Mouse (Mus musculus) lung, embryonic 16.5 days (tissue): ENCODE measurements around the gene Pus1. TPM values are rescaled to one million over a fixed set of nuclear protein-coding genes. Genes with fewer than 3 reads are reported as not detected.

Experiments
- ATAC-seq: fragments of 200-750 bp; cut with Nextera tagmentation; 2 replicates; pipeline ENCODE4 v1.8.0; 2017; ENCODE audit warnings: low read depth, mild to moderate bottlenecking, moderate library complexity
- H3K27ac ChIP-seq: fragments of 300-500 bp; sonication (generic); 2 replicates; pipeline ENCODE4 v1.5.1; 2014; ENCODE audit warnings: mild to moderate bottlenecking, control low read depth, low read length
- H3K27me3 ChIP-seq: fragments of 300-500 bp; sonication (generic); 2 replicates; pipeline ENCODE4 v1.6.1; 2014; ENCODE audit warnings: low read depth, low read length, mixed read lengths; ENCODE audit not compliant: control insufficient read depth, insufficient read depth
- H3K36me3 ChIP-seq: fragments of 300-500 bp; sonication (generic); 2 replicates; pipeline ENCODE4 v1.6.1; 2014; ENCODE audit warnings: low read length; ENCODE audit not compliant: control insufficient read depth, insufficient read depth
- H3K4me1 ChIP-seq: fragments of 300-500 bp; sonication (generic); replicated peaks from 2 replicates; pipeline ENCODE4 v1.6.1; 2014; ENCODE audit warnings: low read length, mixed read lengths; ENCODE audit not compliant: control insufficient read depth, insufficient read depth
- H3K4me2 ChIP-seq: fragments of 300-500 bp; sonication (generic); 2 replicates; pipeline ENCODE4 v1.6.1; 2014; ENCODE audit warnings: low read depth, low read length, control low read depth
- H3K4me3 ChIP-seq: fragments of 300-500 bp; sonication (generic); 2 replicates; pipeline ENCODE4 v1.5.1; 2014; ENCODE audit warnings: mild to moderate bottlenecking, low read length, control low read depth
- H3K9ac ChIP-seq: fragments of 300-500 bp; sonication (generic); 2 replicates; pipeline ENCODE4 v1.6.1; 2014; ENCODE audit warnings: low read length, control low read depth
- H3K9me3 ChIP-seq: fragments of 300-500 bp; sonication (generic); 2 replicates; pipeline ENCODE4 v1.6.1; 2016; ENCODE audit warnings: low read length; ENCODE audit not compliant: control insufficient read depth
- WGBS: fragments of 180-500 bp; shearing (Covaris S2); extraction: QIAGEN DNeasy Blood & Tissue Kit; methylation state at CpG from one replicate; pipeline ENCODE4 v1.1.7; 2014; 5-methylcytosine and 5-hydroxymethylcytosine counted together
- polyA plus RNA-seq: library from polyadenylated mRNA; unstranded; fragments of >200 nt; fragmentation: Nextera tagmentation; extraction: Ambion mirVana; gene quantifications from 2 replicates; pipeline ENCODE4 v1.2.1, GENCODE M21; 2015

Pus1 gene
- polyA plus RNA-seq, 1 experiment from 2014 or later, result 25.2 TPM

GRCm38 (mm10) chr5:110786081-110786835, 5.8 kb upstream of the Pus1 start:
- no peak overlapping the region for H3K27ac ChIP-seq
- H3K4me1 ChIP-seq, result no peaks in the 10 kb centered on the region
- no peaks in the 10 kb centered on the region for H3K27me3 ChIP-seq
- WGBS, result 81% methylated on average over 11 of the region's 11 CpGs
- ATAC-seq, result no peak
- H3K4me2 ChIP-seq, result no peak overlapping the region
- no peak overlapping the region for H3K9ac ChIP-seq
- peaks cover 36% of the 10 kb centered on the region for H3K36me3 ChIP-seq
- no peak overlapping the region for H3K4me3 ChIP-seq
- H3K9me3 ChIP-seq, result no peaks in the 10 kb centered on the region

DNA sequence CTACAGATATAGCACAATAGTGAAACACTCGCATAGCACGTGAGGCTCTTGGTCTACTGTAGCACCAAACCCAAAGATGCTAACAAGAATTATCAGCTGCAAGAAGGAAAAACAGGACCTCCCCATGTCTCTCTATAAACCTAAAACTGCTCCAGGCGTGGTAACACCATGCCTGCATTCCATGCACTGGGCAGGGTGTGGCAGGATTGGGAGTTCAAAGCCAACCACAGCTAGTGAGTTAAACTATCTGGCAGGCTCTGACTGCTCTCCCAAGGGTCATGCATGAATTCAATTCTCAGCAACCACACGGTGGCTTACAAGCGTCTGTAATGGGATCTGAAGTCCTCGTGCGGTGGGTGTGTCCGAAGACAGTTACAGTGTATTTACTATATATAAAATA, 2.7 kb upstream of the Pus1 start:
- no peak for ATAC-seq
- no peak overlapping the region for H3K9ac ChIP-seq
- H3K36me3 ChIP-seq, result peaks cover 17% of the 10 kb centered on the region
- H3K9me3 ChIP-seq, result no peaks in the 10 kb centered on the region
- H3K4me3 ChIP-seq, result no peak overlapping the region
- no peaks in the 10 kb centered on the region for H3K27me3 ChIP-seq
- 63% methylated on average over 8 of the region's 8 CpGs for WGBS
- no peak overlapping the region for H3K27ac ChIP-seq
- peaks cover 15% of the 10 kb centered on the region for H3K4me1 ChIP-seq
- H3K4me2 ChIP-seq, result no peak overlapping the region

DNA sequence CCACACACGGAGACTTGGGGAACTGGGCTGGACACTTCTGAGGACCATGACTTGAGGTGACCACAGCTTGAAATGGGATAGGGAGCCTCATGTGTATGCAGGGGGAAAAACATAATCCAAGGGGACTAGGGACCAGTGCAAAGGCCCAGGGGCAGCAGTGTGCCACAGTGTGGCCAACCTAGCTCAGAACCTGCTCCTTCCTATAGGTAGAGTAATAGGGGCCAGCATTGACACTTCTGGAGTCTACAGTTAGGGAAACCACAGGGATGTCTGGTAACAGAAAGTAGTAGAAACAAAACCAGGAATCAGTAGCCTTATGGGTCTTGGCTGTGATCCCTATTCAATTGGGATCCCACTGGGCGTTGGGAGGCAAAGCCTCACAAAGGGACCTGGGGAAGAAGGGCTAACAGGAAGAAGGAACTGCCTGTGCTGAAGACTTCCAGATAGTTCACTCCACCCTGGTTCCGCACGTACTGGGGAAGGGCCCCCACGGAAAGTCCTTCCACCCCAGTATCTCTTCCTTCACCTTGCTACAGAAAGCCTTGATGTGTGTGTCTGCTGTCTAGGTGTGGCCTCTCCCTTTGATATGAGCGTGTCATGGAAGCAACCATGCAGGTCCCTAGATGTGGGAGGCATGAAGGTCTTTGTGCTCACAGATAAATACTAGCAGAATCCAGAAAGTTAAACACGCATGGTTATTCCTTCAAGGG, 1.2 kb upstream of the Pus1 start:
- no peak overlapping the region for H3K27ac ChIP-seq
- H3K36me3 ChIP-seq, result peaks cover 13% of the 10 kb centered on the region
- H3K4me3 ChIP-seq, result no peak overlapping the region
- H3K4me2 ChIP-seq, result no peak overlapping the region
- WGBS, result 79% methylated on average over 7 of the region's 7 CpGs
- no peaks in the 10 kb centered on the region for H3K27me3 ChIP-seq
- no peak for ATAC-seq
- H3K4me1 ChIP-seq, result peaks cover 15% of the 10 kb centered on the region
- H3K9me3 ChIP-seq, result no peaks in the 10 kb centered on the region
- H3K9ac ChIP-seq, result no peak overlapping the region

- ATAC-seq, result peak; percentile 23
- Histone ChIP-seq H3K27ac (peak overlapping the region; percentile 55; the same call in 1 of the 2 replicates), H3K27me3 (no peaks in the 10 kb centered on the region), H3K9me3 (no peaks in the 10 kb centered on the region), H3K36me3 (peaks cover 9% of the 10 kb centered on the region; the same call in 1 of the 2 replicates), H3K4me2 (peak overlapping the region; percentile 92), H3K4me3 (peak overlapping the region; percentile 83), H3K4me1 (peaks cover 15% of the 10 kb centered on the region), H3K9ac (peak overlapping the region; percentile 84)
- WGBS, result 49% methylated on average over 10 of the region's 10 CpGs
Observed at GRCm38 (mm10) chr5:110780761-110781528, 486 bp upstream of the Pus1 start.

- H3K4me2 ChIP-seq, result peak overlapping the region; percentile 92
- H3K4me1 ChIP-seq, result peaks cover 15% of the 10 kb centered on the region
- no peak overlapping the region for H3K27ac ChIP-seq
- H3K4me3 ChIP-seq, result peak overlapping the region; percentile 83
- 10% methylated on average over 15 of the region's 15 CpGs for WGBS
- no peaks in the 10 kb centered on the region for H3K9me3 ChIP-seq
- H3K36me3 ChIP-seq, result peaks cover 17% of the 10 kb centered on the region
- peak overlapping the region; percentile 84 for H3K9ac ChIP-seq
- no peak for ATAC-seq
- H3K27me3 ChIP-seq, result no peaks in the 10 kb centered on the region
Observed at GRCm38 (mm10) chr5:110779276-110779997, 1.0 kb downstream of the Pus1 start.

DNA sequence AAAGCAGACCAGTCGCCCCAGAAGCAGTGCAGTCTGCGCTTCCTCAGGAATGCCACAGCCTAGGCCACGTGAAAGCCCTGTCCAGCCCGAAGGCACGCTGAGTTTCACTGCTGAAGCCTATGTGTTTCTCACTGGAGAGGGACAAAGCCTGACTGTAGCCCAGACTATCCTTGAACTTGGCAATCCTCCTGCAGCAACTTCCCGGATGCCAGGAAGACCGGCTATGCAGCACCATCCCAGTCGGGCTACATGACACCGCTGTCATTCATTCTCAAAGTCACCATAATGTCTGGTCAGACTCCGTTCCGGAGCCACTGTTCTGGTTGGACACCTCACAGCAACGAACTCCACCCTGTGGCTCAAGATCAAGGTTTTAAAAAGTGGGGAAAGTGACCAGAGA, 2.2 kb downstream of the Pus1 start:
- ATAC-seq, result no peak
- no peak overlapping the region for H3K4me2 ChIP-seq
- WGBS, result 88% methylated on average over 12 of the region's 12 CpGs
- no peak overlapping the region for H3K9ac ChIP-seq
- no peak overlapping the region for H3K27ac ChIP-seq
- H3K9me3 ChIP-seq, result no peaks in the 10 kb centered on the region
- H3K27me3 ChIP-seq, result no peaks in the 10 kb centered on the region
- no peak overlapping the region for H3K4me3 ChIP-seq
- H3K4me1 ChIP-seq, result peaks cover 15% of the 10 kb centered on the region
- H3K36me3 ChIP-seq, result peaks cover 25% of the 10 kb centered on the region

- no peak for ATAC-seq
- H3K9me3 ChIP-seq, result no peaks in the 10 kb centered on the region
- peaks cover 15% of the 10 kb centered on the region for H3K4me1 ChIP-seq
- H3K27me3 ChIP-seq, result no peaks in the 10 kb centered on the region
- H3K36me3 ChIP-seq, result peaks cover 25% of the 10 kb centered on the region
- no peak overlapping the region for H3K9ac ChIP-seq
- 84% methylated on average over 2 of the region's 2 CpGs for WGBS
- H3K27ac ChIP-seq, result no peak overlapping the region
- H3K4me3 ChIP-seq, result no peak overlapping the region
- no peak overlapping the region for H3K4me2 ChIP-seq
Observed at GRCm38 (mm10) chr5:110776141-110776540, 4.3 kb downstream of the Pus1 start.

GRCm38 (mm10) chr5:110774511-110774910, 5.9 kb downstream of the Pus1 start:
- Histone ChIP-seq H3K4me3 (no peak overlapping the region), H3K36me3 (peaks cover 25% of the 10 kb centered on the region), H3K27me3 (no peaks in the 10 kb centered on the region), H3K4me1 (peaks cover 7% of the 10 kb centered on the region), H3K9me3 (no peaks in the 10 kb centered on the region), H3K9ac (no peak overlapping the region), H3K4me2 (no peak overlapping the region), H3K27ac (no peak overlapping the region)
- no peak for ATAC-seq
- 91% methylated on average over 11 of the region's 11 CpGs for WGBS
